In genomic region chr10:107494568-107494967, GRCm38 (mm10) we compare ENCODE assay signal across 12 mouse cellular contexts. TPM values are rescaled to one million over a fixed set of nuclear protein-coding genes. Genes with fewer than 3 reads are reported as not detected.
A peak's percentile ranks its signal among the peaks of the same experiment; 100 is the strongest.
DNase-seq lines count a peak whose midpoint lies in the region; ATAC-seq and TF ChIP-seq lines count a peak whose summit lies in the region.
"Had no signal": no experiment of that assay in that cellular context is flagged by ENCODE, and none has a peak within 500 bp of the region (broad histone marks: within the 10 kb centered on the region; RNA-seq: fewer than 3 reads in every experiment).

TSS of gene Myf6 (minus strand) at chr10:107494737.

- peak within 1 kb of the TSS; percentile 31 for H3K4me3 ChIP-seq in heart, embryonic 16.5 days (ENCODE audit: low read length)
- peak within 1 kb of the TSS; percentile 37 for H3K4me3 ChIP-seq in forebrain, embryonic 10.5 days
- peak within 1 kb of the TSS; percentile 11; the same call in 1 of the 2 replicates for H3K4me3 ChIP-seq in hindbrain, embryonic 16.5 days (ENCODE audit: low read length)
- peak within 1 kb of the TSS; percentile 16 for H3K4me3 ChIP-seq in myocyte

- no peaks in the 10 kb centered on the region for H3K27me3 ChIP-seq in heart, embryonic 16.5 days (ENCODE audit: control insufficient read depth, insufficient read depth, low read length)
- H3K27me3 ChIP-seq in forebrain, embryonic 10.5 days (ENCODE audit: poor library complexity, severe bottlenecking): peaks cover 12% of the 10 kb centered on the region
- no peaks in the 10 kb centered on the region for H3K27me3 ChIP-seq in hindbrain, embryonic 16.5 days (replicated peaks; ENCODE audit: control insufficient read depth, insufficient read depth, low read length)
- H3K27me3 ChIP-seq in myocyte (ENCODE audit: control insufficient read depth, insufficient read depth, insufficient read length): no peaks in the 10 kb centered on the region

- no peaks in the 10 kb centered on the region for H3K36me3 ChIP-seq in heart, embryonic 16.5 days (ENCODE audit: control insufficient read depth, insufficient read depth)
- H3K36me3 ChIP-seq in forebrain, embryonic 10.5 days (replicated peaks): no peaks in the 10 kb centered on the region
- H3K36me3 ChIP-seq in hindbrain, embryonic 16.5 days (ENCODE audit: control insufficient read depth, insufficient read depth, low read length): no peaks in the 10 kb centered on the region
- H3K36me3 ChIP-seq in myocyte (ENCODE audit: control insufficient read depth, insufficient read depth): no peaks in the 10 kb centered on the region

- H3K9me3 ChIP-seq in heart, embryonic 16.5 days (replicated peaks; ENCODE audit: control insufficient read depth, low read length): no peaks in the 10 kb centered on the region
- H3K9me3 ChIP-seq in forebrain, embryonic 10.5 days: no peaks in the 10 kb centered on the region
- H3K9me3 ChIP-seq in hindbrain, embryonic 16.5 days (ENCODE audit: control insufficient read depth, low read length): no peaks in the 10 kb centered on the region

- H3K4me1 ChIP-seq in heart, embryonic 16.5 days (ENCODE audit: control insufficient read depth, insufficient read depth, low read length): peaks cover 8% of the 10 kb centered on the region; the same call in 1 of the 2 replicates
- peaks cover 16% of the 10 kb centered on the region for H3K4me1 ChIP-seq in forebrain, embryonic 10.5 days
- no peaks in the 10 kb centered on the region for H3K4me1 ChIP-seq in hindbrain, embryonic 16.5 days (ENCODE audit: control insufficient read depth, insufficient read depth, low read depth, low read length)

- H3K79me2 ChIP-seq in myocyte (ENCODE audit: control insufficient read depth, insufficient read depth): peaks cover 16% of the 10 kb centered on the region

- no peak for ATAC-seq in heart, embryonic 16.5 days (replicated peaks; ENCODE audit: extremely low read depth, insufficient read depth, low FRiP score)
- ATAC-seq in hindbrain, embryonic 16.5 days: no peak

- H3K27ac ChIP-seq in heart, embryonic 16.5 days (ENCODE audit: low read length): no peak within 1 kb of the TSS
- peak within 1 kb of the TSS; percentile 44; the same call in 1 of the 2 replicates for H3K27ac ChIP-seq in forebrain, embryonic 10.5 days
- H3K27ac ChIP-seq in hindbrain, embryonic 16.5 days (ENCODE audit: low read depth, low read length): no peak within 1 kb of the TSS

- peak within 1 kb of the TSS; percentile 53 for H3K4me2 ChIP-seq in heart, embryonic 16.5 days (ENCODE audit: low read depth, low read length)
- H3K4me2 ChIP-seq in hindbrain, embryonic 16.5 days (ENCODE audit: low read length): peak within 1 kb of the TSS; percentile 46
- H3K4me2 ChIP-seq in myocyte (ENCODE audit: low read depth): peak within 1 kb of the TSS; percentile 44

- no peak within 1 kb of the TSS for H3K9ac ChIP-seq in heart, embryonic 16.5 days (ENCODE audit: low read length)
- H3K9ac ChIP-seq in hindbrain, embryonic 16.5 days (ENCODE audit: low read depth, low read length): no peak within 1 kb of the TSS

- no peak for DNase-seq in heart, adult 11 months
- DNase-seq in forebrain, embryonic 10.5 days (ENCODE audit: extremely low spot score, low spot score): no peak
- no peak for DNase-seq in right cerebral cortex, postnatal 36 days (ENCODE audit: low spot score in 2 of 2)
- DNase-seq in thymus, postnatal 36 days: no peak
- DNase-seq in left cerebral cortex, adult 18-20 months (ENCODE audit: low spot score in 2 of 2): no peak
- DNase-seq: cerebellum, adult 9-10 months; heart, postnatal 4 days; thymus, postnatal 14 days had no signal

- TF ChIP-seq POLR2A in myocyte (IDR thresholded peaks at IDR 0.05; ENCODE audit: insufficient read length, low read depth): no peak

- H3ac ChIP-seq in myocyte (ENCODE audit: control insufficient read depth, insufficient read length): no peak within 1 kb of the TSS

- WGBS in heart, embryonic 16.5 days: 85% methylated on average over 6 of the region's 6 CpGs
- 89% methylated on average over 6 of the region's 6 CpGs for WGBS in forebrain, embryonic 10.5 days
- 84% methylated on average over 6 of the region's 6 CpGs for WGBS in hindbrain, embryonic 16.5 days

TF ChIP-seq in myocyte, 11 proteins besides CTCF, POLR2A, EP300 and RAD21:
- TF ChIP-seq TCF12 (IDR thresholded peaks at IDR 0.05; ENCODE audit: insufficient read depth, poor library complexity, severe bottlenecking): no peak
- no peak for TF ChIP-seq MAX (IDR thresholded peaks at IDR 0.05; ENCODE audit: low read depth)
- no peak for TF ChIP-seq CEBPB (IDR thresholded peaks at IDR 0.05; ENCODE audit: insufficient read depth, poor library complexity, severe bottlenecking)
- no peak for TF ChIP-seq MYOG (IDR thresholded peaks at IDR 0.05; ENCODE audit: control insufficient read depth in 1 of 3, insufficient read depth in 1 of 3, insufficient read length in 2 of 3, low read depth in 2 of 3)
- no peak for TF ChIP-seq REST (IDR thresholded peaks at IDR 0.05; ENCODE audit: insufficient read depth, insufficient read length)
- no peak for TF ChIP-seq E2F4 (IDR thresholded peaks at IDR 0.05; ENCODE audit: insufficient read depth)
- TF ChIP-seq MYOD1 (IDR thresholded peaks at IDR 0.05; ENCODE audit: control insufficient read depth in 1 of 3, insufficient read length in 2 of 3, low read depth in 2 of 3): no peak
- no peak for TF ChIP-seq POLR2AphosphoS2 (IDR thresholded peaks at IDR 0.05; ENCODE audit: insufficient read length, low read depth)
- TF ChIP-seq TCF3 (IDR thresholded peaks at IDR 0.05; ENCODE audit: insufficient read length, low read depth): no peak
- no peak for TF ChIP-seq SRF (IDR thresholded peaks at IDR 0.05; ENCODE audit: control insufficient read depth, insufficient read length, low read depth)
- no peak for TF ChIP-seq USF1 (IDR thresholded peaks at IDR 0.05; ENCODE audit: low read depth)

RNA-seq across cellular contexts. Expression of gene Myf6, which starts in this region (rescaled TPM):
- polyA plus RNA-seq in heart, embryonic 16.5 days (2015; fragmentation: Nextera tagmentation; extraction: Ambion mirVana): 0.11 and 0.51 TPM in 2 replicates
- not detected in 2 replicates for polyA plus RNA-seq in forebrain, embryonic 10.5 days (2016; fragmentation: Nextera tagmentation; extraction: Ambion mirVana)
- 0.74 TPM in 1 of 2 replicates, not detected in the other for polyA plus RNA-seq in hindbrain, embryonic 16.5 days (2015; fragmentation: Nextera tagmentation; extraction: Ambion mirVana)
- 4.4 TPM for polyA plus RNA-seq in myocyte (2012; fragmentation: generic; extraction: Trizol)
- total RNA-seq in left cerebral cortex, adult 18-20 months (2021): not detected
- polyA plus RNA-seq: liver, adult 2 months had no signal
